24 mouse cellular contexts compared by ENCODE assay signal in the genomic region with DNA sequence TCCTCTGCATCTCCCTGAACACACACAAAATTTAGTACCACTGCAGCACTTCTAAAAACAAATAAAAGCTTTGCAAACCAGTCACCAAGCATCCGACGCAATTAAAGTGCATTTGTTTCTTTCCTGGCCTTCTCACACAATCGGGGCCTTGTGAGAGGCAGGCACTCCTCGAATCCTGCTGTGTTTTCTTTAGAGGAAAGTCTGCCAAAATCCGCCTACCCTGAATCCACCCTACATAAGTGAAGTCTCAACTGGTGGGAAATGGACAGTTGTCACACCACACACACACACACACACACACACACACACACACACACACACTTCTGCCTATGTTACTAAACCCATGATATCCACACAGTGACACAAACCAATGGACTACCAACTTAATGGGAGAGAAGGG.
DNase-seq lines count a peak whose midpoint lies in the region; ATAC-seq and TF ChIP-seq lines count a peak whose summit lies in the region.
"Had no signal": no experiment of that assay in that cellular context is flagged by ENCODE, and none has a peak within 500 bp of the region (broad histone marks: within the 10 kb centered on the region; RNA-seq: fewer than 3 reads in every experiment).

No protein-coding gene starts in this region.

- TF ChIP-seq POLR2A in kidney, adult 2 months (IDR thresholded peaks at IDR 0.05; ENCODE audit: low read depth, low read length): no peak

- intact Hi-C loops in left cerebral cortex, postnatal 25 days (cut with DNase I): no loop called here

- no peaks in the 10 kb centered on the region for H3K9me3 ChIP-seq in kidney, postnatal 0 days (replicated peaks; ENCODE audit: low read length)
- H3K9me3 ChIP-seq in kidney, embryonic 14.5 days (ENCODE audit: control insufficient read depth, low read length): no peaks in the 10 kb centered on the region
- H3K9me3 ChIP-seq in limb, embryonic 12.5 days: no peaks in the 10 kb centered on the region
- H3K9me3 ChIP-seq in limb, embryonic 15.5 days: no peaks in the 10 kb centered on the region
- H3K9me3 ChIP-seq: embryonic facial prominence, embryonic 15.5 days; hindbrain, embryonic 12.5 days; hindbrain, embryonic 15.5 days had no signal

- no peaks in the 10 kb centered on the region for H3K27me3 ChIP-seq in kidney, postnatal 0 days (ENCODE audit: insufficient read depth, low read length)
- H3K27me3 ChIP-seq in kidney, embryonic 14.5 days (ENCODE audit: control insufficient read depth, insufficient read depth, low read length): no peaks in the 10 kb centered on the region
- H3K27me3 ChIP-seq in limb, embryonic 12.5 days: no peaks in the 10 kb centered on the region
- H3K27me3 ChIP-seq in limb, embryonic 15.5 days: no peaks in the 10 kb centered on the region
- no peaks in the 10 kb centered on the region for H3K27me3 ChIP-seq in kidney, adult 2 months (replicated peaks; ENCODE audit: control insufficient read depth, insufficient read depth, low read length)
- H3K27me3 ChIP-seq: embryonic facial prominence, embryonic 15.5 days; hindbrain, embryonic 12.5 days; hindbrain, embryonic 15.5 days had no signal

- no peaks in the 10 kb centered on the region for H3K4me1 ChIP-seq in kidney, postnatal 0 days (replicated peaks; ENCODE audit: insufficient read depth, low read length)
- no peaks in the 10 kb centered on the region for H3K4me1 ChIP-seq in kidney, embryonic 14.5 days (ENCODE audit: control insufficient read depth, insufficient read depth, low read length)
- H3K4me1 ChIP-seq in limb, embryonic 12.5 days (replicated peaks): peaks cover 10% of the 10 kb centered on the region; the same call in 1 of the 2 replicates
- no peaks in the 10 kb centered on the region for H3K4me1 ChIP-seq in limb, embryonic 15.5 days
- H3K4me1 ChIP-seq in kidney, adult 2 months (ENCODE audit: control insufficient read depth, insufficient read depth, low read length): no peaks in the 10 kb centered on the region
- H3K4me1 ChIP-seq: embryonic facial prominence, embryonic 15.5 days; hindbrain, embryonic 12.5 days; hindbrain, embryonic 15.5 days had no signal

- no peak overlapping the region for H3K4me2 ChIP-seq in kidney, postnatal 0 days (ENCODE audit: low read length)
- no peak overlapping the region for H3K4me2 ChIP-seq in kidney, embryonic 14.5 days (replicated peaks; ENCODE audit: low read depth, low read length)
- no peak overlapping the region for H3K4me2 ChIP-seq in limb, embryonic 12.5 days
- H3K4me2 ChIP-seq in limb, embryonic 15.5 days: no peak overlapping the region
- H3K4me2 ChIP-seq: embryonic facial prominence, embryonic 15.5 days; heart, embryonic 11.5 days; hindbrain, embryonic 12.5 days; hindbrain, embryonic 15.5 days had no signal

- peak; percentile 12 for DNase-seq in kidney, postnatal 0 days (ENCODE audit: low spot score)
- DNase-seq in forelimb bud, embryonic 11.5 days (ENCODE audit: low read depth, low spot score): peak; percentile 48
- DNase-seq in frontal cortex, postnatal 10 days (ENCODE audit: low spot score in 2 of 2): no peak
- DNase-seq in kidney, adult 2 months: no peak
- DNase-seq in left cerebral cortex, postnatal 25 days (ENCODE audit: low spot score in 2 of 2): no peak
- DNase-seq: adrenal gland, postnatal 10 days; adrenal gland, postnatal 36 days; cerebellum, adult 11-12 months; cerebellum, adult 8-10 months; cerebellum, postnatal 10 days; cerebellum, postnatal 36 days; embryo, embryonic 11 days; forebrain, postnatal 0 days; gastrocnemius, adult 2 months; gastrocnemius, postnatal 14 days; heart, adult 11 months had no signal

- ATAC-seq in kidney, postnatal 0 days (replicated peaks; ENCODE audit: low FRiP score, low read depth): no peak
- ATAC-seq in kidney, embryonic 14.5 days (ENCODE audit: low FRiP score, low TSS enrichment): no peak
- peak; percentile 59; the same call in 1 of the 2 replicates for ATAC-seq in limb, embryonic 12.5 days (ENCODE audit: insufficient number of reproducible peaks, insufficient read depth, low FRiP score, low TSS enrichment, low read depth)
- peak; percentile 55; the same call in 1 of the 2 replicates for ATAC-seq in limb, embryonic 15.5 days (ENCODE audit: insufficient number of reproducible peaks, low FRiP score, low TSS enrichment, low read depth)
- ATAC-seq: CD4-positive, CD25-positive, alpha-beta regulatory T cell, adult 4 months; forebrain, postnatal 0 days had no signal

- 50% methylated on average over 5 of the region's 5 CpGs for WGBS in kidney, postnatal 0 days
- 51% methylated on average over 5 of the region's 5 CpGs for WGBS in kidney, embryonic 14.5 days
- 39% methylated on average over 5 of the region's 5 CpGs for WGBS in limb, embryonic 12.5 days
- 43% methylated on average over 5 of the region's 5 CpGs for WGBS in limb, embryonic 15.5 days
- WGBS in kidney, adult 2 months: 51% methylated on average over 5 of the region's 5 CpGs

- H3K4me3 ChIP-seq in kidney, postnatal 0 days (replicated peaks; ENCODE audit: low read depth, low read length): no peak overlapping the region
- H3K4me3 ChIP-seq in kidney, embryonic 14.5 days (ENCODE audit: low read length): no peak overlapping the region
- no peak overlapping the region for H3K4me3 ChIP-seq in limb, embryonic 12.5 days (replicated peaks)
- no peak overlapping the region for H3K4me3 ChIP-seq in limb, embryonic 15.5 days
- H3K4me3 ChIP-seq in kidney, adult 2 months (ENCODE audit: insufficient read depth, low read depth, low read length): no peak overlapping the region
- H3K4me3 ChIP-seq: embryonic facial prominence, embryonic 15.5 days; gastrocnemius, adult 2 months; hindbrain, embryonic 12.5 days; hindbrain, embryonic 15.5 days had no signal

- H3K9ac ChIP-seq in kidney, postnatal 0 days (ENCODE audit: low read depth, low read length): no peak overlapping the region
- H3K9ac ChIP-seq in kidney, embryonic 14.5 days (ENCODE audit: low read depth, low read length): no peak overlapping the region
- H3K9ac ChIP-seq in limb, embryonic 12.5 days (replicated peaks): no peak overlapping the region
- H3K9ac ChIP-seq in limb, embryonic 15.5 days: no peak overlapping the region
- H3K9ac ChIP-seq: embryonic facial prominence, embryonic 15.5 days; forebrain, postnatal 0 days; hindbrain, embryonic 12.5 days; hindbrain, embryonic 15.5 days had no signal

- H3K36me3 ChIP-seq in kidney, postnatal 0 days (ENCODE audit: insufficient read depth, low read length): no peaks in the 10 kb centered on the region
- H3K36me3 ChIP-seq in kidney, embryonic 14.5 days (ENCODE audit: control insufficient read depth, insufficient read depth, low read length): no peaks in the 10 kb centered on the region
- no peaks in the 10 kb centered on the region for H3K36me3 ChIP-seq in limb, embryonic 12.5 days
- no peaks in the 10 kb centered on the region for H3K36me3 ChIP-seq in limb, embryonic 15.5 days
- H3K36me3 ChIP-seq in kidney, adult 2 months (ENCODE audit: control insufficient read depth, insufficient read depth, low read length): no peaks in the 10 kb centered on the region
- H3K36me3 ChIP-seq: embryonic facial prominence, embryonic 15.5 days; hindbrain, embryonic 12.5 days; hindbrain, embryonic 15.5 days had no signal

- H3K27ac ChIP-seq in kidney, postnatal 0 days: no peak overlapping the region
- H3K27ac ChIP-seq in kidney, embryonic 14.5 days (ENCODE audit: low read depth, low read length): no peak overlapping the region
- peak overlapping the region; percentile 82 for H3K27ac ChIP-seq in limb, embryonic 12.5 days
- peak overlapping the region; percentile 23; the same call in 1 of the 2 replicates for H3K27ac ChIP-seq in limb, embryonic 15.5 days
- H3K27ac ChIP-seq in kidney, adult 2 months (ENCODE audit: insufficient read depth, low read depth, low read length): no peak overlapping the region
- H3K27ac ChIP-seq: embryonic facial prominence, embryonic 15.5 days; gastrocnemius, adult 2 months; hindbrain, embryonic 12.5 days; hindbrain, embryonic 15.5 days had no signal

- TF ChIP-seq CTCF in kidney, postnatal 0 days (IDR thresholded peaks at IDR 0.05; ENCODE audit: low read depth): no peak
- no peak for TF ChIP-seq CTCF in kidney, adult 2 months (conservative IDR thresholded peaks at IDR 0.05; ENCODE audit: insufficient read depth, insufficient read length, low read depth, low read length)

Comparison
In these comparisons a context has a peak if more than half of its experiments do, and no peak if none do; other contexts are left out.
1. DNase-seq: peak in kidney, postnatal 0 days (single experiment) and forelimb bud, embryonic 11.5 days (single experiment); none in frontal cortex, postnatal 10 days (0 of 2), kidney, adult 2 months (single experiment) and left cerebral cortex, postnatal 25 days (0 of 2).
2. ATAC-seq: peak in limb, embryonic 12.5 days (single experiment) and limb, embryonic 15.5 days (single experiment); none in kidney, postnatal 0 days (single experiment) and kidney, embryonic 14.5 days (single experiment).
3. H3K27ac ChIP-seq: peak in limb, embryonic 12.5 days (single experiment) and limb, embryonic 15.5 days (single experiment); none in kidney, postnatal 0 days (single experiment), kidney, embryonic 14.5 days (single experiment) and kidney, adult 2 months (single experiment).